Mouse (Mus musculus) liver, embryonic 12.5 days (tissue): ENCODE measurements around the gene Slc12a9. TPM values are rescaled to one million over a fixed set of nuclear protein-coding genes. Genes with fewer than 3 reads are reported as not detected.

ENCODE experiments used
- ATAC-seq: fragments of 200-750 bp; cut with Nextera tagmentation; 2 replicates; pipeline ENCODE4 v1.8.0; 2017; ENCODE audit warnings: moderate number of reproducible peaks, mild to moderate bottlenecking, moderate library complexity
- H3K27ac ChIP-seq: fragments of 300-500 bp; sonication (generic); 2 replicates; pipeline ENCODE4 v1.5.1; 2016; ENCODE audit warnings: mild to moderate bottlenecking
- H3K27me3 ChIP-seq: fragments of 300-500 bp; sonication (generic); replicated peaks from 2 replicates; pipeline ENCODE4 v1.6.1; 2016; ENCODE audit warnings: mild to moderate bottlenecking, moderate library complexity
- H3K36me3 ChIP-seq: fragments of 300-500 bp; sonication (generic); 2 replicates; pipeline ENCODE4 v1.6.1; 2016; ENCODE audit warnings: mild to moderate bottlenecking, moderate library complexity
- H3K4me1 ChIP-seq: fragments of 300-500 bp; sonication (generic); 2 replicates; pipeline ENCODE4 v1.6.1; 2016
- H3K4me2 ChIP-seq: fragments of 300-500 bp; sonication (generic); 2 replicates; pipeline ENCODE4 v1.6.1; 2016; ENCODE audit warnings: mild to moderate bottlenecking, moderate library complexity
- H3K4me3 ChIP-seq: fragments of 300-500 bp; sonication (generic); 2 replicates; pipeline ENCODE4 v1.5.1; 2016; ENCODE audit warnings: mild to moderate bottlenecking, moderate library complexity
- H3K9ac ChIP-seq: fragments of 300-500 bp; sonication (generic); 2 replicates; pipeline ENCODE4 v1.6.1; 2016; ENCODE audit warnings: mild to moderate bottlenecking, moderate library complexity
- H3K9me3 ChIP-seq: fragments of 300-500 bp; sonication (generic); replicated peaks from 2 replicates; pipeline ENCODE4 v1.6.1; 2016; ENCODE audit warnings: mild to moderate bottlenecking, moderate library complexity
- WGBS: fragments of 180-500 bp; shearing (Covaris S2); methylation state at CpG from one replicate; pipeline ENCODE4 v1.1.7; 2016; ENCODE audit not compliant: insufficient replicate concordance; 5-methylcytosine and 5-hydroxymethylcytosine counted together
- polyA plus RNA-seq: library from polyadenylated mRNA; unstranded; fragments of >200 nt; fragmentation: Nextera tagmentation; extraction: Ambion mirVana; gene quantifications from 2 replicates; pipeline ENCODE4 v1.2.1, GENCODE M21; 2016

The Slc12a9 gene
- polyA plus RNA-seq = 5.0 and 5.8 TPM in 2 replicates

GRCm38 (mm10) chr5:137333512-137334174 lies at the start of gene Slc12a9:
Gene Slc12a9, minus strand, starts transcription at chr5:137333597.
- H3K27me3 ChIP-seq = no peaks in the 10 kb centered on the region
- peaks cover 3% of the 10 kb centered on the region; the same call in 1 of the 2 replicates for H3K36me3 ChIP-seq
- H3K27ac ChIP-seq = no peak within 1 kb of the TSS
- H3K9me3 ChIP-seq = no peaks in the 10 kb centered on the region
- H3K4me2 ChIP-seq = peak within 1 kb of the TSS; percentile 93
- WGBS = under 1% methylated on average over 44 of the region's 44 CpGs
- H3K4me1 ChIP-seq = peaks cover 50% of the 10 kb centered on the region
- peak within 1 kb of the TSS; percentile 67 for H3K9ac ChIP-seq
- ATAC-seq = peak; percentile 81
- peak within 1 kb of the TSS; percentile 71 for H3K4me3 ChIP-seq

- H3K4me1 ChIP-seq = 0 out of 2 replicates have a peak, but pooled peaks cover 2% of the 10 kb centered on the region
- no peak overlapping the region for H3K4me3 ChIP-seq
- no peaks in the 10 kb centered on the region; the same call in 1 of the 2 replicates for H3K27me3 ChIP-seq
- no peak overlapping the region for H3K4me2 ChIP-seq
- no peak overlapping the region for H3K27ac ChIP-seq
- no peak for ATAC-seq
- no peaks in the 10 kb centered on the region for H3K36me3 ChIP-seq
- 41% methylated on average over 4 of the region's 4 CpGs for whole genome bisulfite sequencing
- H3K9ac ChIP-seq = no peak overlapping the region
- H3K9me3 ChIP-seq = no peaks in the 10 kb centered on the region
These were observed 47.8 kb upstream of the Slc12a9 start for GRCm38 (mm10) chr5:137381152-137381551.

- H3K9me3 ChIP-seq = no peaks in the 10 kb centered on the region
- H3K9ac ChIP-seq = no peak overlapping the region
- H3K4me3 ChIP-seq = no peak overlapping the region
- H3K27ac ChIP-seq = no peak overlapping the region
- H3K4me1 ChIP-seq = 0 out of 2 replicates have a peak, but pooled peaks cover 2% of the 10 kb centered on the region
- peaks cover 29% of the 10 kb centered on the region for H3K36me3 ChIP-seq
- H3K27me3 ChIP-seq = no peaks in the 10 kb centered on the region; the same call in 1 of the 2 replicates
- WGBS = 42% methylated on average over 11 of the region's 15 CpGs
- no peak for ATAC-seq
- H3K4me2 ChIP-seq = no peak overlapping the region
These were observed 44.2 kb upstream of the Slc12a9 start for GRCm38 (mm10) chr5:137377603-137378002.

GRCm38 (mm10) chr5:137377176-137377575 lies 43.8 kb upstream of the Slc12a9 start:
- H3K9ac ChIP-seq = no peak overlapping the region

GRCm38 (mm10) chr5:137376722-137377121 lies 43.3 kb upstream of the Slc12a9 start:
- Histone ChIP-seq H3K9me3 (no peaks in the 10 kb centered on the region), H3K4me3 (no peak overlapping the region), H3K9ac (no peak overlapping the region), H3K36me3 (peaks cover 37% of the 10 kb centered on the region), H3K27ac (no peak overlapping the region), H3K4me2 (no peak overlapping the region), H3K27me3 (no peaks in the 10 kb centered on the region; the same call in 1 of the 2 replicates), H3K4me1 (0 out of 2 replicates have a peak, but pooled peaks cover 2% of the 10 kb centered on the region)
- WGBS = 56% methylated on average over 9 of the region's 9 CpGs
- 0 out of 2 replicates have a peak, but pooled peaks have one; percentile 2 for ATAC-seq

More at GRCm38 (mm10) chr5:137377176-137377575, 43.8 kb upstream of the Slc12a9 start:
- no peak overlapping the region for H3K4me2 ChIP-seq
- 24% methylated on average over 11 of the region's 11 CpGs for WGBS
- H3K4me3 ChIP-seq = no peak overlapping the region
- H3K27ac ChIP-seq = no peak overlapping the region
- 0 out of 2 replicates have a peak, but pooled peaks cover 2% of the 10 kb centered on the region for H3K4me1 ChIP-seq
- peaks cover 33% of the 10 kb centered on the region for H3K36me3 ChIP-seq
- ATAC-seq = 0 out of 2 replicates have a peak, but pooled peaks have one; percentile 21
- no peaks in the 10 kb centered on the region; the same call in 1 of the 2 replicates for H3K27me3 ChIP-seq
- no peaks in the 10 kb centered on the region for H3K9me3 ChIP-seq

- ATAC-seq = no peak
- H3K9me3 ChIP-seq = no peaks in the 10 kb centered on the region
- no peak overlapping the region for H3K4me3 ChIP-seq
- no peak overlapping the region for H3K9ac ChIP-seq
- WGBS = 37% methylated on average over 7 of the region's 7 CpGs
- H3K4me2 ChIP-seq = no peak overlapping the region
- peaks cover 43% of the 10 kb centered on the region for H3K36me3 ChIP-seq
- no peaks in the 10 kb centered on the region; the same call in 1 of the 2 replicates for H3K27me3 ChIP-seq
- H3K4me1 ChIP-seq = 0 out of 2 replicates have a peak, but pooled peaks cover 2% of the 10 kb centered on the region
- H3K27ac ChIP-seq = no peak overlapping the region
These were observed 42.8 kb upstream of the Slc12a9 start for GRCm38 (mm10) chr5:137376198-137376597.

- 42% methylated on average over 2 of the region's 2 CpGs for WGBS
These were observed 42.2 kb upstream of the Slc12a9 start for GRCm38 (mm10) chr5:137375627-137376026.

GRCm38 (mm10) chr5:137374521-137375080 lies 41.2 kb upstream of the Slc12a9 start:
- WGBS = 67% methylated on average over 4 of the region's 4 CpGs
- Histone ChIP-seq H3K27me3 (no peaks in the 10 kb centered on the region; the same call in 1 of the 2 replicates), H3K9me3 (no peaks in the 10 kb centered on the region), H3K4me1 (0 out of 2 replicates have a peak, but pooled peaks cover 2% of the 10 kb centered on the region), H3K9ac (no peak overlapping the region), H3K4me2 (no peak overlapping the region), H3K36me3 (peaks cover 59% of the 10 kb centered on the region), H3K4me3 (no peak overlapping the region), H3K27ac (no peak overlapping the region)
- no peak for ATAC-seq

More at GRCm38 (mm10) chr5:137375627-137376026, 42.2 kb upstream of the Slc12a9 start:
- Histone ChIP-seq H3K4me2 (no peak overlapping the region), H3K9ac (no peak overlapping the region), H3K4me3 (no peak overlapping the region), H3K27me3 (no peaks in the 10 kb centered on the region; the same call in 1 of the 2 replicates), H3K27ac (no peak overlapping the region), H3K9me3 (no peaks in the 10 kb centered on the region), H3K4me1 (0 out of 2 replicates have a peak, but pooled peaks cover 2% of the 10 kb centered on the region), H3K36me3 (peaks cover 48% of the 10 kb centered on the region)
- ATAC-seq = no peak

GRCm38 (mm10) chr5:137373371-137373950 lies 40.1 kb upstream of the Slc12a9 start:
- no peak for ATAC-seq
- Histone ChIP-seq H3K9ac (no peak overlapping the region), H3K36me3 (peaks cover 68% of the 10 kb centered on the region), H3K9me3 (no peaks in the 10 kb centered on the region), H3K27ac (no peak overlapping the region), H3K4me3 (no peak overlapping the region), H3K4me1 (0 out of 2 replicates have a peak, but pooled peaks cover 2% of the 10 kb centered on the region), H3K4me2 (no peak overlapping the region), H3K27me3 (no peaks in the 10 kb centered on the region; the same call in 1 of the 2 replicates)
- WGBS = 66% methylated on average over 12 of the region's 12 CpGs

- no peak for ATAC-seq
- H3K27me3 ChIP-seq = no peaks in the 10 kb centered on the region
- H3K4me1 ChIP-seq = no peaks in the 10 kb centered on the region
- peaks cover 94% of the 10 kb centered on the region for H3K36me3 ChIP-seq
- H3K4me3 ChIP-seq = no peak overlapping the region
- 76% methylated on average over 10 of the region's 11 CpGs for WGBS
- H3K9me3 ChIP-seq = no peaks in the 10 kb centered on the region
- no peak overlapping the region for H3K9ac ChIP-seq
- no peak overlapping the region for H3K27ac ChIP-seq
- H3K4me2 ChIP-seq = no peak overlapping the region
These were observed 36.3 kb upstream of the Slc12a9 start for GRCm38 (mm10) chr5:137369665-137370064.

GRCm38 (mm10) chr5:137358382-137358781 lies 25.0 kb upstream of the Slc12a9 start:
- Histone ChIP-seq H3K9me3 (no peaks in the 10 kb centered on the region), H3K4me2 (no peak overlapping the region), H3K36me3 (peaks cover 78% of the 10 kb centered on the region), H3K4me3 (no peak overlapping the region), H3K9ac (no peak overlapping the region), H3K27ac (no peak overlapping the region), H3K4me1 (peaks cover 2% of the 10 kb centered on the region; the same call in 1 of the 2 replicates), H3K27me3 (peaks cover 9% of the 10 kb centered on the region)
- ATAC-seq = no peak
- WGBS = 29% methylated on average over 7 of the region's 7 CpGs
